Mouse (Mus musculus): ENCODE measurements around the gene Prkar2a.

Prkar2a gene

DNA sequence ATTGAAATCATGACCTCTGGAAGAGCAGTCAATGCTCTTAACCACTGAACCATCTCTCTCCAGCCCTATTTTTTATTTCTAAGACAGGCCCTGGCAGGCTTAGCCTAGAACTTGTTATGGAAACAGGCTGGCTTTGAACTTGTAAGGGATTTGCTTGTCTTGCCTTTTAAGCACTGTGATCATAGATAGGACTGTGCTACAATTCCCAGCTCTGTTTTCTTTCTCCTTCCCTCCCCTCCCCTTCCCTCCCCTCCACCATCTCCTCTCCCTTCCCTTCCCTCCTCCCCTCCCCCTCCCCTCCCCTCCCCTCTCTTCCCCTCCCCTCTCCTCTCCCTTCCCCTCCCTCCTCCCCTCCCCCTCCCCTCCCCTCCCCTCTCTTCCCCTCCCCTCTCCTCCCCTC is 13.4 kb downstream of the Prkar2a start:
- no peaks in the 10 kb centered on the region for H3K27me3 ChIP-seq (ENCODE audit: insufficient read depth, low read length)
- TF ChIP-seq CTCF (conservative IDR thresholded peaks at IDR 0.05; ENCODE audit: low read length) (no peak), NANOG (IDR thresholded peaks at IDR 0.05; ENCODE audit: borderline replicate concordance, low read length) (no peak), POU5F1 (IDR thresholded peaks at IDR 0.05; ENCODE audit: borderline replicate concordance, low read length) (no peak)
- H3K36me3 ChIP-seq (ENCODE audit: insufficient read depth, low read length): no peaks in the 10 kb centered on the region; the same call in none of the 2 replicates
- H3K4me1 ChIP-seq (replicated peaks; ENCODE audit: low read depth, low read length): peaks cover 60% of the 10 kb centered on the region
- H3K9me3 ChIP-seq (ENCODE audit: low read length): no peaks in the 10 kb centered on the region
- no peak overlapping the region for H3K4me3 ChIP-seq (replicated peaks; ENCODE audit: low read length)

DNA sequence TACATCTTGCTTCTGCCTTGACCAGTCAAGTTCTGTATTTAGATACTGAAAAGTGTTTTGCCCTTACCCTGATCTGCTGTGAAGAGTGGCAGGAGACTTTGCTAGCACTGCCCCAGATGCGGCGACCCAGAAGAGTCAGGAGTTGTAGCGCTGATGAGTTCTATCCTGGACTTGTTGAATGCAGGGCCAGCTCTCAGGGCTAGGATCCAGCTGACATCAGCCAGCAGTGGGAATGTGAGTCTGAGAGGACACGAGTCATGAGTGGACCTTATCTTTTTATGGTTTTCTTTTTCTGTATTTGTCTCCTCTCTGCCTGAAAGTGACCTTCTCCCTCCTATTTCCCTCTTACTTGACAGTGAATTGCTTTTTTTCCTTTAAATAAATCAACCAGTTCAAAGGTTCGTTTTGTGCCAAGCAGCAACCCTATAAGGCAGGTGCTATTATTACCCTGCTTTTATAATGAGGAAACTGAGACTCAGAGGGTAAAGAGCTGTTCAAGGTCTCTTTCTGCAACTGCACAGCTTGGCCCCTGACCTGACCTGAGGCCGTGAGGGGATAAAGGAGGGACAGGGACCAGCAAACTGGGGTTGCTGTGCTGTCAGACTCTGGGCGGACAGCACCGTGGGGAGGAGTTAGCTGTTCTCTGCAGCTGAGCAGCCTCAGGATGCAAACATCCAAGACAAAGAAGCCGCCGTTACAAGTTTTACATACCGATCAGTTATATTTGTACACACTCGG is 14.4 kb downstream of the Prkar2a start:
- Histone ChIP-seq H3K36me3 (ENCODE audit: insufficient read depth, low read length) (no peaks in the 10 kb centered on the region), H3K4me1 (replicated peaks; ENCODE audit: low read depth, low read length) (peaks cover 66% of the 10 kb centered on the region), H3K9me3 (ENCODE audit: low read length) (no peaks in the 10 kb centered on the region), H3K27me3 (ENCODE audit: insufficient read depth, low read length) (no peaks in the 10 kb centered on the region), H3K4me3 (replicated peaks; ENCODE audit: low read length) (peak overlapping the region; percentile 26; the same call in 1 of the 2 replicates)
- no peak for TF ChIP-seq CTCF (conservative IDR thresholded peaks at IDR 0.05; ENCODE audit: low read length)
- no peak for TF ChIP-seq NANOG (IDR thresholded peaks at IDR 0.05; ENCODE audit: borderline replicate concordance, low read length)

DNA sequence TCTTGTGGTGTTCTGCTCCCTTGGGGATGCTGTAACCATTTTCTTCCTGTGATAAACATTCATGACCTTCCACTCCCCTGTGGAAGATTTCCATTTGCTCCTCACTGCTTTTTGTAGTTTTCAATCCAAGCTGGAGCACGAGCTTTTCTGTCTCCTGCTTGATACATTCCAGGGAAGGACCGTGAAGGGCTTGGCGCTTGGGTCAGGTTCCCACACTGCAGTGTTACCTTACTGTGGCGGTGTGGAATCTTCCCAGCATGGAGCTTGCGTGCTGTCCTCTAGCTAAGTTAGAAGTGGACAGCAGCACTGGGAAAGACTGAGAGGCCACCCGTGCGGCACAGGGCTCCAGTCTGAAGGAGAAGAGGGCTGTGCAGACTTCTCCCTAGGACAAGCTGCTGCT is 15.5 kb downstream of the Prkar2a start:
- Histone ChIP-seq H3K27me3 (ENCODE audit: insufficient read depth, low read length) (no peaks in the 10 kb centered on the region), H3K36me3 (ENCODE audit: insufficient read depth, low read length) (no peaks in the 10 kb centered on the region), H3K9me3 (ENCODE audit: low read length) (no peaks in the 10 kb centered on the region), H3K4me3 (replicated peaks; ENCODE audit: low read length) (peak overlapping the region; percentile 54), H3K4me1 (replicated peaks; ENCODE audit: low read depth, low read length) (peaks cover 73% of the 10 kb centered on the region)
- TF ChIP-seq CTCF (conservative IDR thresholded peaks at IDR 0.05; ENCODE audit: low read length) (no peak), POU5F1 (IDR thresholded peaks at IDR 0.05; ENCODE audit: borderline replicate concordance, low read length) (no peak), NANOG (IDR thresholded peaks at IDR 0.05; ENCODE audit: borderline replicate concordance, low read length) (no peak)

DNA sequence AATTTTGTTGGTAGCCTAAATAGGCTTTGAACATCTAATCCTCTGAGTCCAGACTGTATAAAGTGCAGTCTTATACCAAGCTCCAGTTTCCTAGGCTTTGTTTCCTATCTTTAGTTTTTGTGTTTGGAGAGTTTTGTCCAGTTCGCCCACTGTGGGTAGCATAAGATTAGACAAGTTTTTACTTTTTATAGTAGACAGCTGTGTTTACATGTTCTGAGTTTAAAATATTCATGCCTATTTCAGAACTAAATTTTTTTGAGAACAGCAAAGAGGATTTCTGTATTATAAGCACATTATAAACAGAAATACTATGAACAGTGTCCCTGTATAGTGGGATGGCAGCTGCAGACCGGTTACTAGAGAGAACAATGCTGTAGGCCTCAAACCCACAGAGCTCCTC is 18.1 kb downstream of the Prkar2a start:
- Histone ChIP-seq H3K27me3 (ENCODE audit: insufficient read depth, low read length) (no peaks in the 10 kb centered on the region), H3K36me3 (ENCODE audit: insufficient read depth, low read length) (no peaks in the 10 kb centered on the region), H3K4me3 (replicated peaks; ENCODE audit: low read length) (no peak overlapping the region), H3K9me3 (ENCODE audit: low read length) (no peaks in the 10 kb centered on the region), H3K4me1 (replicated peaks; ENCODE audit: low read depth, low read length) (peaks cover 82% of the 10 kb centered on the region)
- TF ChIP-seq POU5F1 (IDR thresholded peaks at IDR 0.05; ENCODE audit: borderline replicate concordance, low read length): no peak
- TF ChIP-seq NANOG (IDR thresholded peaks at IDR 0.05; ENCODE audit: borderline replicate concordance, low read length): no peak
- TF ChIP-seq CTCF (conservative IDR thresholded peaks at IDR 0.05; ENCODE audit: low read length): no peak

DNA sequence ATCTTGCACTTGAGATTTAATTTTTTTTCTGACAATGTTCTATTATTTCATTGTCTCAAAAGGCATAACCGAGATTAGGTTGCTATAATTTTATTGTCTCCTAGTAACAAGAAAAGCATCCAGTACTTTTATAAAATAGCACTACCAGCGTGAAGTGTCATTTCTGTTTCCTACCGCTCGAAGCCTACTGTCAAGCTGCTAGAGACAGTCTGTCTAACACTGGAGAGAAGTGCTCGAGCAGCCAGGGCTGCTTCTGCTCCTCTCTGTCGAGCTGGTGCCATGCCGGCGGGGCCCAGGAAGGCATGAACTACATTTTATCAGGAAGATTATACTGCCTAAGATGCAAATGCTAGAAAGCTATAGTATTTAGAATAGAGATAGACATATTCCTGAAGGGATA is 19.7 kb downstream of the Prkar2a start:
- Histone ChIP-seq H3K36me3 (ENCODE audit: insufficient read depth, low read length) (no peaks in the 10 kb centered on the region), H3K27me3 (ENCODE audit: insufficient read depth, low read length) (no peaks in the 10 kb centered on the region), H3K9me3 (ENCODE audit: low read length) (no peaks in the 10 kb centered on the region), H3K4me3 (replicated peaks; ENCODE audit: low read length) (no peak overlapping the region), H3K4me1 (replicated peaks; ENCODE audit: low read depth, low read length) (peaks cover 80% of the 10 kb centered on the region)
- no peak for TF ChIP-seq POU5F1 (IDR thresholded peaks at IDR 0.05; ENCODE audit: borderline replicate concordance, low read length)
- no peak for TF ChIP-seq NANOG (IDR thresholded peaks at IDR 0.05; ENCODE audit: borderline replicate concordance, low read length)
- TF ChIP-seq CTCF (conservative IDR thresholded peaks at IDR 0.05; ENCODE audit: low read length): no peak

DNA sequence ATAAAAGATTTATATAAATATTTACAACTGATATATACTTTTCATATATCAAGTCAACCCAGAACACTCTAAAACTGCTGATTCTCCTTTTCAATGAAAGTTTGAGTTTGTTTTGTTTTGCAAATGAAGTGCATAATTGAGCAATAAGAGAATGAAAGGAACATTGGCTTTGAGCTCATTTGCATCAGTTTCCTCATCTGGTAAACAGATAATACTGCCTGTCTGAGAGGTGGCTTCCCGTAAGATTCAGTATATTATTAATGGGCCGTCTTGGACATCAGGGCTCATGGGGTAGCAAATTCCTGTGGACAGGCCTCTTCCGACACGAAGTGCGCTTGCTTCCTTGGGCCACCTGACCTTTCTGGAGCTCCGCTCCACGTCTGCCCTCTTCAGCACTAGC is 21.7 kb downstream of the Prkar2a start:
- Histone ChIP-seq H3K4me1 (replicated peaks; ENCODE audit: low read depth, low read length) (peaks cover 67% of the 10 kb centered on the region), H3K9me3 (ENCODE audit: low read length) (no peaks in the 10 kb centered on the region), H3K4me3 (replicated peaks; ENCODE audit: low read length) (no peak overlapping the region), H3K36me3 (ENCODE audit: insufficient read depth, low read length) (no peaks in the 10 kb centered on the region), H3K27me3 (ENCODE audit: insufficient read depth, low read length) (no peaks in the 10 kb centered on the region)
- TF ChIP-seq CTCF (conservative IDR thresholded peaks at IDR 0.05; ENCODE audit: low read length) (no peak), POU5F1 (IDR thresholded peaks at IDR 0.05; ENCODE audit: borderline replicate concordance, low read length) (peak; percentile 54; the same call in 1 of the 2 replicates), NANOG (IDR thresholded peaks at IDR 0.05; ENCODE audit: borderline replicate concordance, low read length) (peak; percentile 85)

DNA sequence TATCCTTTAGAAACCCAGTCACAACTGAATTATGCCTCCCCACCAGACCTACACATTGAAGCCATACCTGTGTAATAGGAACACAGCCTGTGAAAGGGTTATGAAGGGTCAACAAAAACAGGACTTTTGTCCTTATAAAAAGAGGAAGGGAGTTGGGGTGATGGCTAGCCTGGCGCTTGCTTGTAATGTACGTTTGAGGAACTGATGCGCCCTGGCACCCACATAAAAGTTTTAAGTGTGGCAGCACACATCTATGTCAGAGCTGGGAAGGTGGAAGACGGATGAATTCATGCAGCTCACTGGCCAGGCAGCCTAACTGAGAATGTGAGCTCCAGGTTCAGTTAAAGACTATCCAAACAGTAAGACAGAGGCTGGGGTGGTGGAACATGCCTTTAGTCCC is 27.1 kb downstream of the Prkar2a start:
- no peaks in the 10 kb centered on the region for H3K9me3 ChIP-seq (ENCODE audit: low read length)
- H3K36me3 ChIP-seq (ENCODE audit: insufficient read depth, low read length): peaks cover 12% of the 10 kb centered on the region; the same call in 1 of the 2 replicates
- TF ChIP-seq NANOG (IDR thresholded peaks at IDR 0.05; ENCODE audit: borderline replicate concordance, low read length) (no peak), POU5F1 (IDR thresholded peaks at IDR 0.05; ENCODE audit: borderline replicate concordance, low read length) (no peak), CTCF (conservative IDR thresholded peaks at IDR 0.05; ENCODE audit: low read length) (no peak)
- no peaks in the 10 kb centered on the region for H3K27me3 ChIP-seq (ENCODE audit: insufficient read depth, low read length)
- H3K4me1 ChIP-seq (replicated peaks; ENCODE audit: low read depth, low read length): peaks cover 26% of the 10 kb centered on the region
- no peak overlapping the region for H3K4me3 ChIP-seq (replicated peaks; ENCODE audit: low read length)

DNA sequence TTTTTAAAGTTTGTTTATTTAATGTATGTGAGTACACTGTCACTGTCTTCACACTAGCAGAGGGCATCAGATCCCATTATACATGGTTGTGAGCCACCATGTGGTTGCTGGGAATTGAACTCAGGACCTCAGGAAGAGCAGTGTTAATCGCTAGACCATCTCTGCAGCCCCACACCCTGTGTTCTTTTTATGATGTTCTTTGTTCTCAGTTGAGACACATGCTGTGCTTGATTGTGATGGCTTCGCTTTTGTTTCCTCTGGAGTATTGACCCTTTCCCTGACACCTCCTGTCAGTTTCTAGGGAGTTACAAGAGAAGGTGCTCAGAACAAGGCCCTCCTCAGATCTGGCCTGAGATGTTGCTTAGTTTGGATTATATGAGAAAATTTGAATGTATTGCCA is 34.6 kb downstream of the Prkar2a start:
- TF ChIP-seq NANOG (IDR thresholded peaks at IDR 0.05; ENCODE audit: borderline replicate concordance, low read length): peak; percentile 95
- no peak for TF ChIP-seq CTCF (conservative IDR thresholded peaks at IDR 0.05; ENCODE audit: low read length)
- Histone ChIP-seq H3K9me3 (ENCODE audit: low read length) (no peaks in the 10 kb centered on the region), H3K4me1 (replicated peaks; ENCODE audit: low read depth, low read length) (peaks cover 65% of the 10 kb centered on the region), H3K27me3 (ENCODE audit: insufficient read depth, low read length) (no peaks in the 10 kb centered on the region), H3K36me3 (ENCODE audit: insufficient read depth, low read length) (peaks cover 18% of the 10 kb centered on the region), H3K4me3 (replicated peaks; ENCODE audit: low read length) (no peak overlapping the region)

DNA sequence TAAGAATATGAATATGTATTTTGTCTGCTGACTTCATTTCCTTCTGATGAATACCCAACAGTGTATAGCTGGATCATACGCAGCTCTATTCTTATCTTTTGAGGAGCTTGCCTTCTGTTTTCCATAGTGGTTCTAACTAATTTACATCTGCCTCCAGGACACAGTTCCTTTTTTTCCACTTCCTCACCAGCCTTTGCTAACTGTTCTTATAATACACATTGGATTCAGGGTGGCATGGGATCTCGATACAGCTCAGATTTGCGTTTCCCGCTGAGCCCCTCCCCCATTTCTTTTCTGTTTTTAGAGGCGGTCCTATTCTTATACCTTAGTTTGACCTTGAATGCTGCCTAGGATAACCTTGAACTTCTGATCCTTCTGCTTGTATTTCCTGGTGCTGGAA is 37.0 kb downstream of the Prkar2a start:
- H3K9me3 ChIP-seq (ENCODE audit: low read length): no peaks in the 10 kb centered on the region
- TF ChIP-seq POU5F1 (IDR thresholded peaks at IDR 0.05; ENCODE audit: borderline replicate concordance, low read length) (no peak), CTCF (conservative IDR thresholded peaks at IDR 0.05; ENCODE audit: low read length) (no peak), NANOG (IDR thresholded peaks at IDR 0.05; ENCODE audit: borderline replicate concordance, low read length) (no peak)
- peaks cover 18% of the 10 kb centered on the region; the same call in 1 of the 2 replicates for H3K36me3 ChIP-seq (ENCODE audit: insufficient read depth, low read length)

More for the DNA sequence above, 37.0 kb downstream of the Prkar2a start:
- Histone ChIP-seq H3K4me1 (replicated peaks; ENCODE audit: low read depth, low read length) (peaks cover 59% of the 10 kb centered on the region), H3K27me3 (ENCODE audit: insufficient read depth, low read length) (no peaks in the 10 kb centered on the region), H3K4me3 (replicated peaks; ENCODE audit: low read length) (no peak overlapping the region)

Data from E14TG2a.4 (cell line).